Mouse (Mus musculus) limb, embryonic 12.5 days (tissue): Measurements from ENCODE around the gene 4930512M02Rik. TPM values are rescaled to one million over a fixed set of nuclear protein-coding genes. Genes with fewer than 3 reads are reported as not detected.
"Not testable (repeated sequence)": the region's sequence is repeated elsewhere in the genome, so short reads cannot be mapped to it uniquely, and the experiment has no call there.

Experiments used
- ATAC-seq: fragments of 200-750 bp; cut with Nextera tagmentation; 2 replicates; pipeline ENCODE4 v1.8.0; 2017; ENCODE audit warnings: low read depth, moderate TSS enrichment; ENCODE audit not compliant: insufficient number of reproducible peaks, insufficient read depth, low FRiP score, low TSS enrichment
- H3K27ac ChIP-seq: fragments of 300-500 bp; sonication (generic); 2 replicates; pipeline ENCODE4 v1.5.1; 2016; ENCODE audit warnings: mild to moderate bottlenecking, moderate library complexity
- H3K27me3 ChIP-seq: fragments of 300-500 bp; sonication (generic); 2 replicates; pipeline ENCODE4 v1.6.1; 2016; ENCODE audit warnings: mild to moderate bottlenecking, moderate library complexity
- H3K36me3 ChIP-seq: fragments of 300-500 bp; sonication (generic); 2 replicates; pipeline ENCODE4 v1.6.1; 2016; ENCODE audit warnings: mild to moderate bottlenecking, moderate library complexity
- H3K4me1 ChIP-seq: fragments of 300-500 bp; sonication (generic); replicated peaks from 2 replicates; pipeline ENCODE4 v1.6.1; 2016
- H3K4me2 ChIP-seq: fragments of 300-500 bp; sonication (generic); 2 replicates; pipeline ENCODE4 v1.6.1; 2016; ENCODE audit warnings: mild to moderate bottlenecking, moderate library complexity
- H3K4me3 ChIP-seq: fragments of 300-500 bp; sonication (generic); replicated peaks from 2 replicates; pipeline ENCODE4 v1.5.1; 2016; ENCODE audit warnings: mild to moderate bottlenecking
- H3K9ac ChIP-seq: fragments of 300-500 bp; sonication (generic); replicated peaks from 2 replicates; pipeline ENCODE4 v1.6.1; 2016; ENCODE audit warnings: mild to moderate bottlenecking, moderate library complexity
- H3K9me3 ChIP-seq: fragments of 300-500 bp; sonication (generic); 2 replicates; pipeline ENCODE4 v1.6.1; 2016; ENCODE audit warnings: mild to moderate bottlenecking, moderate library complexity
- WGBS: fragments of 180-500 bp; shearing (Covaris S2); methylation state at CpG from one replicate; pipeline ENCODE4 v1.1.7; 2016; 5-methylcytosine and 5-hydroxymethylcytosine counted together
- polyA plus RNA-seq: library from polyadenylated mRNA; unstranded; fragments of >200 nt; fragmentation: Nextera tagmentation; extraction: Ambion mirVana; gene quantifications from 2 replicates; pipeline ENCODE4 v1.2.1, GENCODE M21; 2016

Gene 4930512M02Rik
- not detected in 2 replicates for polyA plus RNA-seq

GRCm38 (mm10) chr11:11627735-11628134, at the start of gene 4930512M02Rik:
4930512M02Rik (minus strand) TSS chr11:11627835.
- ATAC-seq, result not testable (repeated sequence)

GRCm38 (mm10) chr11:11677165-11677564, 49.5 kb upstream of the 4930512M02Rik start:
- no peak overlapping the region for H3K9ac ChIP-seq
- H3K9me3 ChIP-seq, result no peaks in the 10 kb centered on the region
- H3K27ac ChIP-seq, result no peak overlapping the region
- WGBS, result 85% methylated on average over 7 of the region's 7 CpGs
- no peaks in the 10 kb centered on the region for H3K36me3 ChIP-seq
- H3K4me2 ChIP-seq, result no peak overlapping the region
- no peak overlapping the region for H3K4me3 ChIP-seq
- H3K27me3 ChIP-seq, result peaks cover 14% of the 10 kb centered on the region; the same call in 1 of the 2 replicates
- H3K4me1 ChIP-seq, result no peaks in the 10 kb centered on the region
- ATAC-seq, result no peak

More at GRCm38 (mm10) chr11:11627735-11628134, at the start of gene 4930512M02Rik:
- not testable (repeated sequence) for H3K4me1 ChIP-seq, H3K9ac ChIP-seq, H3K4me3 ChIP-seq, H3K36me3 ChIP-seq, H3K27me3 ChIP-seq, H3K4me2 ChIP-seq, H3K9me3 ChIP-seq, H3K27ac ChIP-seq
- WGBS, result 83% methylated on average over 3 of the region's 4 CpGs

- no peaks in the 10 kb centered on the region for H3K9me3 ChIP-seq
- H3K27me3 ChIP-seq, result peaks cover 9% of the 10 kb centered on the region; the same call in 1 of the 2 replicates
- no peak overlapping the region for H3K27ac ChIP-seq
- no peak for ATAC-seq
- H3K9ac ChIP-seq, result no peak overlapping the region
- no peak overlapping the region for H3K4me2 ChIP-seq
- no peaks in the 10 kb centered on the region for H3K4me1 ChIP-seq
- no peak overlapping the region for H3K4me3 ChIP-seq
- WGBS, result 88% methylated on average over 9 of the region's 9 CpGs
- H3K36me3 ChIP-seq, result no peaks in the 10 kb centered on the region
Observed at GRCm38 (mm10) chr11:11676068-11676741, 48.6 kb upstream of the 4930512M02Rik start.

GRCm38 (mm10) chr11:11675063-11675462, 47.4 kb upstream of the 4930512M02Rik start:
- Histone ChIP-seq H3K27me3 (peaks cover 8% of the 10 kb centered on the region; the same call in 1 of the 2 replicates), H3K4me3 (no peak overlapping the region), H3K27ac (no peak overlapping the region), H3K9ac (no peak overlapping the region), H3K4me1 (no peaks in the 10 kb centered on the region), H3K9me3 (no peaks in the 10 kb centered on the region), H3K4me2 (no peak overlapping the region), H3K36me3 (no peaks in the 10 kb centered on the region)
- no peak for ATAC-seq

- Histone ChIP-seq H3K4me1 (no peaks in the 10 kb centered on the region), H3K27me3 (no peaks in the 10 kb centered on the region)
- WGBS, result 72% methylated on average over 4 of the region's 4 CpGs
Observed at GRCm38 (mm10) chr11:11672974-11673373, 45.3 kb upstream of the 4930512M02Rik start.

GRCm38 (mm10) chr11:11667922-11668290, 40.3 kb upstream of the 4930512M02Rik start:
- 90% methylated on average over 3 of the region's 3 CpGs for WGBS
- Histone ChIP-seq H3K27ac (no peak overlapping the region), H3K9ac (no peak overlapping the region), H3K4me3 (no peak overlapping the region), H3K9me3 (no peaks in the 10 kb centered on the region), H3K36me3 (no peaks in the 10 kb centered on the region), H3K27me3 (no peaks in the 10 kb centered on the region), H3K4me1 (no peaks in the 10 kb centered on the region), H3K4me2 (no peak overlapping the region)
- ATAC-seq, result no peak

More at GRCm38 (mm10) chr11:11672974-11673373, 45.3 kb upstream of the 4930512M02Rik start:
- H3K27ac ChIP-seq, result no peak overlapping the region
- no peaks in the 10 kb centered on the region for H3K36me3 ChIP-seq
- H3K9ac ChIP-seq, result no peak overlapping the region
- no peak overlapping the region for H3K4me2 ChIP-seq
- no peaks in the 10 kb centered on the region for H3K9me3 ChIP-seq
- H3K4me3 ChIP-seq, result no peak overlapping the region
- ATAC-seq, result no peak

- Histone ChIP-seq H3K9me3 (no peaks in the 10 kb centered on the region), H3K9ac (no peak overlapping the region), H3K4me3 (no peak overlapping the region), H3K36me3 (no peaks in the 10 kb centered on the region), H3K4me1 (no peaks in the 10 kb centered on the region), H3K27ac (no peak overlapping the region), H3K4me2 (no peak overlapping the region), H3K27me3 (no peaks in the 10 kb centered on the region)
- no peak for ATAC-seq
- WGBS, result 86% methylated on average over 4 of the region's 4 CpGs
Observed at GRCm38 (mm10) chr11:11667254-11667921, 39.8 kb upstream of the 4930512M02Rik start.

GRCm38 (mm10) chr11:11660651-11661050, 33.0 kb upstream of the 4930512M02Rik start:
- no peak overlapping the region for H3K4me2 ChIP-seq
- H3K9me3 ChIP-seq, result no peaks in the 10 kb centered on the region
- H3K36me3 ChIP-seq, result no peaks in the 10 kb centered on the region
- ATAC-seq, result no peak
- peaks cover 5% of the 10 kb centered on the region for H3K4me1 ChIP-seq
- H3K4me3 ChIP-seq, result no peak overlapping the region
- H3K27me3 ChIP-seq, result no peaks in the 10 kb centered on the region
- WGBS, result 80% methylated on average over 4 of the region's 4 CpGs
- no peak overlapping the region for H3K27ac ChIP-seq
- no peak overlapping the region for H3K9ac ChIP-seq

- Histone ChIP-seq H3K4me3 (no peak overlapping the region), H3K4me1 (peaks cover 5% of the 10 kb centered on the region), H3K9me3 (no peaks in the 10 kb centered on the region), H3K4me2 (no peak overlapping the region), H3K36me3 (no peaks in the 10 kb centered on the region), H3K27me3 (no peaks in the 10 kb centered on the region), H3K27ac (no peak overlapping the region), H3K9ac (no peak overlapping the region)
- no peak for ATAC-seq
- 78% methylated on average over 4 of the region's 4 CpGs for WGBS
Observed at GRCm38 (mm10) chr11:11658834-11659233, 31.2 kb upstream of the 4930512M02Rik start.

GRCm38 (mm10) chr11:11657634-11658033, 30.0 kb upstream of the 4930512M02Rik start:
- Histone ChIP-seq H3K4me1 (peaks cover 5% of the 10 kb centered on the region), H3K4me3 (no peak overlapping the region), H3K9ac (no peak overlapping the region), H3K36me3 (no peaks in the 10 kb centered on the region), H3K4me2 (no peak overlapping the region), H3K27me3 (no peaks in the 10 kb centered on the region), H3K9me3 (no peaks in the 10 kb centered on the region), H3K27ac (no peak overlapping the region)
- no peak for ATAC-seq
- 66% methylated on average over 4 of the region's 4 CpGs for WGBS

- Histone ChIP-seq H3K4me3 (no peak overlapping the region), H3K27ac (no peak overlapping the region), H3K36me3 (no peaks in the 10 kb centered on the region), H3K9ac (no peak overlapping the region), H3K27me3 (no peaks in the 10 kb centered on the region), H3K4me1 (peaks cover 5% of the 10 kb centered on the region), H3K4me2 (no peak overlapping the region), H3K9me3 (no peaks in the 10 kb centered on the region)
- no peak for ATAC-seq
- WGBS, result 64% methylated on average over 5 of the region's 5 CpGs
Observed at GRCm38 (mm10) chr11:11656995-11657530, 29.4 kb upstream of the 4930512M02Rik start.
